Mouse (Mus musculus) C2C12 (cell line): ENCODE results near the gene Ly6g6d. TPM values are rescaled to one million over a fixed set of nuclear protein-coding genes. Genes with fewer than 3 reads are reported as not detected.

Experiments
- H3K27me3 ChIP-seq: one replicate; pipeline ENCODE4 v1.6.1; 2011; ENCODE audit not compliant: control insufficient read depth, insufficient read depth, insufficient read length
- H3K36me3 ChIP-seq: one replicate; pipeline ENCODE4 v1.6.1; 2011; ENCODE audit not compliant: control insufficient read depth, insufficient read depth
- H3K4me3 ChIP-seq: one replicate; pipeline ENCODE4 v1.5.1; 2011; ENCODE audit warnings: mild to moderate bottlenecking, control low read depth; ENCODE audit not compliant: poor library complexity, insufficient read depth, severe bottlenecking
- H3K79me2 ChIP-seq: one replicate; pipeline ENCODE4 v1.6.1; 2011; ENCODE audit not compliant: control insufficient read depth, insufficient read depth
- H3K79me3 ChIP-seq: one replicate; pipeline ENCODE4 v1.6.1; 2011; ENCODE audit warnings: low read depth, control low read depth
- H3ac ChIP-seq: one replicate; pipeline ENCODE3; 2011; ENCODE audit warnings: low read depth; ENCODE audit not compliant: control insufficient read depth, insufficient read length
- CEBPB ChIP-seq: IDR thresholded peaks from one replicate; pipeline ENCODE4 v1.6.1; 2011; ENCODE audit warnings: low read depth, mild to moderate bottlenecking, control low read depth, moderate library complexity
- CTCF ChIP-seq: IDR thresholded peaks from one replicate; pipeline ENCODE4 v1.5.1; 2011; ENCODE audit not compliant: control insufficient read depth, insufficient read depth, insufficient read length
- FOSL1 ChIP-seq: IDR thresholded peaks from one replicate; pipeline ENCODE4 v1.8.0; 2011; ENCODE audit warnings: mild to moderate bottlenecking, low read length; ENCODE audit not compliant: poor library complexity, insufficient read depth, severe bottlenecking
- MAX ChIP-seq: IDR thresholded peaks from one replicate; pipeline ENCODE4 v1.6.1; 2011; ENCODE audit warnings: mild to moderate bottlenecking, control low read depth
- MYOD1 ChIP-seq: IDR thresholded peaks from one replicate; pipeline ENCODE4 v1.6.1; 2011; ENCODE audit warnings: low read depth; ENCODE audit not compliant: control insufficient read depth, insufficient read length
- MYOG ChIP-seq: IDR thresholded peaks from one replicate; pipeline ENCODE4 v1.6.1; 2011; ENCODE audit not compliant: control insufficient read depth, insufficient read length; ENCODE audit errors: extremely low read depth
- USF1 ChIP-seq: IDR thresholded peaks from one replicate; pipeline ENCODE4 v1.6.1; 2011; ENCODE audit warnings: low read depth, mild to moderate bottlenecking, control low read depth, moderate library complexity
- polyA plus RNA-seq: library from polyadenylated mRNA; unstranded; fragments of >200 nt; fragmentation: generic; extraction: Trizol; gene quantifications from one replicate; pipeline ENCODE4 v1.2.1, GENCODE M21; 2012; ENCODE audit warnings: missing spikeins

The Ly6g6d gene
- polyA plus RNA-seq, 1 experiment: not detected

DNA sequence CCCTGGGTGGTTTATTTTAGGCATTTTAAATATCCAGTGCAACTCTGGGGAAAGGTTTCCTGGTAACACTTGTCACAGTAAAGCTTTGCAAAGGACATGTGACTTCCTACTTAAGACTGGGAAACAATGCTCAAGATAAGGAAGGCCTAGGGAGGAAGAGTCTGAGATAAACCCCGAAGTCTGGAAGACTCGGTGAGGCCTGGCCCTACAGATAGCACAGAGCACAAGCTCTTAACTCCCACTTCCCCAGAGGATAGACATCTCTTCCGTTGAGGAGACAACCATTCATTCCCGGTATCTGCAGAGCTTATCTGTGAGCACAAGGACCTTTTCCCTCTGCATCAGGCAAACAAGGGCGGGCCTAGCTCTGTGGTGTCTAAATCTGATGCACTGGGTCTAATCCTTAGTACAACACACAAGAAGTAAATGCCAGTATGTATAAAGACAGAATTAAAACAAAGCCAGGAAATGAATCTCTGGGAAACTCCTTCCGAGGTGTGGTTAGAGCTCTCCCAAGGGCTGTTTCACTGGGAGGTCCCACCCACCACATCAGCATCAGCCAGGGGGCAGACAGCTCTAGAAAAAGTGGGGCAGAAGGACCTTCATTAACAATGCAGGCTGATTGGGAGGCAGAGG, 55.9 kb downstream of the Ly6g6d start:
- H3K27me3 ChIP-seq: no peaks in the 10 kb centered on the region
- H3ac ChIP-seq: no peak overlapping the region
- H3K4me3 ChIP-seq: no peak overlapping the region
- no peaks in the 10 kb centered on the region for H3K36me3 ChIP-seq
- no peak for TF ChIP-seq MYOD1
- no peak for TF ChIP-seq USF1
- no peak for TF ChIP-seq MYOG
- TF ChIP-seq FOSL1: no peak
- no peak for TF ChIP-seq CTCF
- no peak for TF ChIP-seq MAX
- no peak for TF ChIP-seq CEBPB
- no peaks in the 10 kb centered on the region for H3K79me3 ChIP-seq
- H3K79me2 ChIP-seq: no peaks in the 10 kb centered on the region

Other genes with a start within 250 kb of the Ly6g6d start
- 35.9 TPM for gene Stk19, start 241.1 kb downstream of the Ly6g6d start, polyA plus RNA-seq
- 27.2 TPM for gene Dxo, start 241.0 kb downstream of the Ly6g6d start, polyA plus RNA-seq
- gene Skiv2l, start 227.9 kb downstream of the Ly6g6d start, polyA plus RNA-seq: 28.1 TPM
- gene Nelfe, start 227.7 kb downstream of the Ly6g6d start, polyA plus RNA-seq: 75.1 TPM
- 0.28 TPM for gene Cfb, start 215.5 kb downstream of the Ly6g6d start, polyA plus RNA-seq
- gene Zbtb12, start 198.6 kb downstream of the Ly6g6d start, polyA plus RNA-seq: 15.2 TPM
- not detected for gene Gm20547, start 196.0 kb downstream of the Ly6g6d start, polyA plus RNA-seq
- 0.32 TPM for gene C2, start 179.8 kb downstream of the Ly6g6d start, polyA plus RNA-seq
- 106 TPM for gene Ehmt2, start 179.6 kb downstream of the Ly6g6d start, polyA plus RNA-seq
- 0.06 TPM for gene Slc44a4, start 163.6 kb downstream of the Ly6g6d start, polyA plus RNA-seq
- 11.7 TPM for gene Neu1, start 146.8 kb downstream of the Ly6g6d start, polyA plus RNA-seq
- gene Hspa1b, start 118.8 kb downstream of the Ly6g6d start, polyA plus RNA-seq: 22.6 TPM
- gene Gm20481, start 108.2 kb downstream of the Ly6g6d start, polyA plus RNA-seq: not detected
- 1.8 TPM for gene Hspa1a, start 105.9 kb downstream of the Ly6g6d start, polyA plus RNA-seq
- gene Hspa1l, start 105.4 kb downstream of the Ly6g6d start, polyA plus RNA-seq: 0.99 TPM
- gene Lsm2, start 96.2 kb downstream of the Ly6g6d start, polyA plus RNA-seq: 133 TPM
- 214 TPM for gene Vars, start 77.1 kb downstream of the Ly6g6d start, polyA plus RNA-seq
- 0.07 TPM for gene Vwa7, start 61.5 kb downstream of the Ly6g6d start, polyA plus RNA-seq
- 0.23 TPM for gene Sapcd1, start 50.0 kb downstream of the Ly6g6d start, polyA plus RNA-seq
- gene Msh5, start 31.3 kb downstream of the Ly6g6d start, polyA plus RNA-seq: 0.76 TPM
- 509 TPM for gene Clic1, start 28.1 kb downstream of the Ly6g6d start, polyA plus RNA-seq
- 129 TPM for gene Ddah2, start 19.0 kb downstream of the Ly6g6d start, polyA plus RNA-seq
- 0.12 TPM for gene Ly6g6c, start 12.7 kb downstream of the Ly6g6d start, polyA plus RNA-seq
- gene Mpig6b, start 11.9 kb downstream of the Ly6g6d start, polyA plus RNA-seq: 0.04 TPM
- gene Ly6g6e, start 1.2 kb downstream of the Ly6g6d start, polyA plus RNA-seq: not detected
- gene Ly6g6f, start 7.5 kb upstream of the Ly6g6d start, polyA plus RNA-seq: not detected
- gene Abhd16a, start 11.2 kb upstream of the Ly6g6d start, polyA plus RNA-seq: 54.0 TPM
- not detected for gene Ly6g5c, start 30.2 kb upstream of the Ly6g6d start, polyA plus RNA-seq
- 0.28 TPM for gene Ly6g5b, start 37.4 kb upstream of the Ly6g6d start, polyA plus RNA-seq
- 25.8 TPM for gene Gpank1, start 43.4 kb upstream of the Ly6g6d start, polyA plus RNA-seq
- 300 TPM for gene Csnk2b, start 44.0 kb upstream of the Ly6g6d start, polyA plus RNA-seq
- gene D17H6S53E, start 48.3 kb upstream of the Ly6g6d start, polyA plus RNA-seq: 13.0 TPM
- 0.20 TPM for gene Apom, start 54.0 kb upstream of the Ly6g6d start, polyA plus RNA-seq
- 202 TPM for gene Bag6, start 57.1 kb upstream of the Ly6g6d start, polyA plus RNA-seq
- 183 TPM for gene Prrc2a, start 86.8 kb upstream of the Ly6g6d start, polyA plus RNA-seq
- gene Aif1, start 98.0 kb upstream of the Ly6g6d start, polyA plus RNA-seq: not detected
- gene Lst1, start 110.4 kb upstream of the Ly6g6d start, polyA plus RNA-seq: 0.92 TPM
- gene Ltb, start 116.4 kb upstream of the Ly6g6d start, polyA plus RNA-seq: not detected
- not detected for gene Tnf, start 123.9 kb upstream of the Ly6g6d start, polyA plus RNA-seq
- 0.07 TPM for gene Lta, start 127.3 kb upstream of the Ly6g6d start, polyA plus RNA-seq
- not detected for gene Gm16181, start 142.8 kb upstream of the Ly6g6d start, polyA plus RNA-seq
- 1.4 TPM for gene Atp6v1g2, start 155.6 kb upstream of the Ly6g6d start, polyA plus RNA-seq
- 20.1 TPM for gene Nfkbil1, start 157.7 kb upstream of the Ly6g6d start, polyA plus RNA-seq
- gene Ddx39b, start 163.7 kb upstream of the Ly6g6d start, polyA plus RNA-seq: 330 TPM
- 23.5 TPM for gene H2-D1, start 184.7 kb upstream of the Ly6g6d start, polyA plus RNA-seq
- 3.3 TPM for gene H2-Q1, start 242.3 kb upstream of the Ly6g6d start, polyA plus RNA-seq